Mouse (Mus musculus): ENCODE data around the gene Gm17364. TPM values are rescaled to one million over a fixed set of nuclear protein-coding genes. Genes with fewer than 3 reads are reported as not detected.
"Not testable (repeated sequence)": the region's sequence is repeated elsewhere in the genome, so short reads cannot be mapped to it uniquely, and the experiment has no call there.

Gm17364 gene
- polyA plus RNA-seq, 1 experiment = not detected

DNA sequence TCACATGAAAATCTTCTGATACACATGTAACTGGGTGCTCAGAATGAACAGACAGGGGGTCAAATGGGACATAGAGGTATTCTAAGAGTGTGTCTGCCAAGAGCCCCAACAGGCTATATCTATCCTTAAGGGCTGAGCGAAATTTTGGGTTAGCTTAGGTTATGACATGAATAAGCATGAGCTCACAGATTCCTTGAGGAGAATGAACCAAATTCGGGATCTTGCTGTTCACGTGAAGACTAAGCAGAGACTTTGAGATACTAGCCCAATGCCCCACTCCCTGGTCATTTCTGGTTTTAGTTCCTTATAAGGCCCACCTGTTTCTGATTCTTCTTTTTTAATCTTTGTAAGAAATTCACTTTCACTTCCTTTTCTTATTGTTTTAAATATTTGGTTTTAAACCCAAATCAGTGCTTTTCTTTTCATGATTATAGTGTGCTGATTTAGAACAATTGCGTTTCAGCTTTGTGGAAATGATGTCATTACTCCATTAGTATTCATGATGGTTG, 17.7 kb upstream of the Gm17364 start:
- Histone ChIP-seq H3K9me3 (no peaks in the 10 kb centered on the region), H3K4me1 (no peaks in the 10 kb centered on the region), H3K4me3 (replicated peaks) (no peak overlapping the region), H3K36me3 (replicated peaks; ENCODE audit: low read length) (no peaks in the 10 kb centered on the region), H3K27me3 (replicated peaks) (peaks cover 18% of the 10 kb centered on the region)
- TF ChIP-seq FLI1 (IDR thresholded peaks at IDR 0.05; ENCODE audit: low read length) (no peak), GATA1 (IDR thresholded peaks at IDR 0.05; ENCODE audit: borderline replicate concordance, low read length) (no peak)

DNA sequence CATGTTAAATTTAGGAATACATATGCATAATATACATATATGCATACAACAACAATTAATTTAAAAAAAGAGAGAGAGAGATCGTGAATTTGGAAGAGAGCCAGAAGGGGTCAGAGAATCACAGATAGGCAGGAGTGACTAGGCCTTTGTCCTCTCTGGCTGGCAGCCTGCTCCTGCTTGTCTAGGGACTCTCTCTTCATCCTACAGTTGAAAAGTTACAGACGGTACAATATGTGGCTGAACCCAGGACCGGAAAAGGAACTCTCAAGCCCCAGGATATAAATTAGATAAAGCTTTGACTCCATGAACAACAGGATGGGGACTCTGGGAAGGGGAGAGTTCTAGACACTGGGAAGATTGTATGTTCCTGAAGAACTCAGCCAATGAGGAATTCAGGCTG, 12.5 kb upstream of the Gm17364 start:
- no peak for TF ChIP-seq FLI1 (IDR thresholded peaks at IDR 0.05; ENCODE audit: low read length)
- TF ChIP-seq GATA1 (IDR thresholded peaks at IDR 0.05; ENCODE audit: borderline replicate concordance, low read length) = no peak
- Histone ChIP-seq H3K36me3 (replicated peaks; ENCODE audit: low read length) (no peaks in the 10 kb centered on the region), H3K27me3 (replicated peaks) (peaks cover 6% of the 10 kb centered on the region), H3K4me3 (replicated peaks) (no peak overlapping the region), H3K4me1 (peaks cover 3% of the 10 kb centered on the region; the same call in 1 of the 2 replicates), H3K9me3 (no peaks in the 10 kb centered on the region)

DNA sequence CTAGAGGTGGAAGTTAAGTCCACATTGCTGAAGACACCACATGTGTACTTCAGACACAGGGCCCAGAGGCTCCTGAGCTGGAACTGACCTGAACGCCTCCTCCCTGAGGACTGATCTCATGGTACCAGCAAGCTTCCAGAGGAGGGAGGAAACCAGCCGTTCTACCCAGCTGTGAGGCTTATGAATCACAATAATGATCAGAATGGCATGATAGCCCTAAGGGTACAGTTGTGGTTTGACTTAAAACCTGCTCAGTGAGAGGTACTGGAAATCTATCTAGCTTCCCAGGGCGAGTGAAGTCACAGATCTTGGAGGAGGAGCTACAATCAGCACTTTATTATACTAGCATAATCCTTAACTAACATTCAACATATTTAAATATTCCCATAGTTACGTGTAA, 11.7 kb upstream of the Gm17364 start:
- TF ChIP-seq FLI1 (IDR thresholded peaks at IDR 0.05; ENCODE audit: low read length) (no peak), GATA1 (IDR thresholded peaks at IDR 0.05; ENCODE audit: borderline replicate concordance, low read length) (no peak)
- no peak overlapping the region for H3K4me3 ChIP-seq (replicated peaks)
- H3K9me3 ChIP-seq = no peaks in the 10 kb centered on the region
- H3K4me1 ChIP-seq = peaks cover 3% of the 10 kb centered on the region; the same call in 1 of the 2 replicates
- H3K36me3 ChIP-seq (replicated peaks; ENCODE audit: low read length) = no peaks in the 10 kb centered on the region
- H3K27me3 ChIP-seq (replicated peaks) = peaks cover 8% of the 10 kb centered on the region

DNA sequence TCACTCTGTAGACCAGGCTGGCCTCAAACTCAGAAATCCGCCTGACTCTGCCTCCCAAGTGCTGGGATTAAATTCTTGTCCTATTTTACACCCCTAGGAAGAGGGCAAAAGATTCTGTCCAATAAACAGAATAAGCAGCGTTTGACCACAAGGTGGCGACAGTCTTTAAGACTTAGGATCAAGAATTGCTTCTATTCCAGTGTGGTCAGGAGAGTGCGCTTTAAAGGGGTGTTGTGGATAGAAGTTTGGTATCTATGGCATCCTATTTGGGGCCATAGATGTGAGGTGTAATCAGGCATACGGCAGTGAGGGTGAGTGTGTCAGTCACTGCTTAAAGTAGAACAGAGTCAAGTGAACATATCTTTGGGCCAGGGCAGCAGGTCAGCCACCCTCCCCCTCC, 9.5 kb upstream of the Gm17364 start:
- no peak overlapping the region for H3K4me3 ChIP-seq (replicated peaks)
- H3K36me3 ChIP-seq (replicated peaks; ENCODE audit: low read length) = no peaks in the 10 kb centered on the region
- H3K27me3 ChIP-seq (replicated peaks) = peaks cover 7% of the 10 kb centered on the region
- TF ChIP-seq GATA1 (IDR thresholded peaks at IDR 0.05; ENCODE audit: borderline replicate concordance, low read length) (no peak), FLI1 (IDR thresholded peaks at IDR 0.05; ENCODE audit: low read length) (no peak)
- H3K4me1 ChIP-seq = peaks cover 3% of the 10 kb centered on the region; the same call in 1 of the 2 replicates
- H3K9me3 ChIP-seq = peaks cover under 1% of the 10 kb centered on the region; the same call in 1 of the 2 replicates

DNA sequence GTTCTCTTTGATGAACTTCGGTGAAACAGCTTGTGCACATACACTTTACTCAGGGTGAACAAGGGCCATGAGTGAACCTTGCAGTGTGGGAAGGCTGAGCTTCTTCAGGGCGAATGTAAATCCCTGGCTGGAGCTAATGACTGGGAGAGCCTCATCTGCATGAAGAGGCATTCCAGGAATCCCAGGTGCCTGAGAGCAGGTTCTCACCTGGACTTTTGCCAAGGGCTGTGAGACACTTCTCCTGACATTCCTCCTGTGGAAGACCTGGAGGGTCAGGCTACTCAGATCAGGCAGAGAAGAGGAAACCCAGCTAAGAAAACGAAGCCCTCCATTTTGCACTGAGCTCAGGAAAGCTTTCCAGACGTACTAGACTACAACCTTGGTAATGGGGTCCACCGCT, 6.9 kb upstream of the Gm17364 start:
- H3K4me3 ChIP-seq (replicated peaks) = no peak overlapping the region

DNA sequence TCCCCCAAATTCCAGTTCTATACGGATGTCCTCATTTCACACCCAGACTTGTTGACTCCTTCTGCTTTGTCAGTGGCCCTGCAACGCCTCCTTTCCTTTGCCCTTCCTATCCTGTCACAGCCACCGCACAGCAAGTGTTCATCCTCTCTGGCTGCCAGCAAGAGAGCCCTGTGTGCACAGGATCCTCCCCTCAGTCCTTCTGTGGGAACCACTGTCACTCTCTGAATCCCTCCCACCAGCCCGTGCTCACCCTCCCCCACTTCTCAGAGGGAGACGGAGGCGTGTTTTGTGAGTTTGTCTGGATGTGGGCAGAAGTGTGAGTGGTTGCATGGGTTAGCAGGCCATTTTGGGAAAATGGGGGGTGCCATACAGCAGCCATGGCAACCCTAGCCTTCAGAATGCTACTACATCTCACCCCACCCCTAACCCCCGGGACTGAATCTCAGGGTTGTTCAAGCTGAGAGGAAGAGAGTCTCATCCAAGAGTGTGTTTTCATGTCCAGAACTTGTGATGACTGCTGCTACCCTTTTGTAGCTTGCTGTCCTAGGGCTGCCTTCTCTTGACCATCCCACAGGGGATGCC, 5.9 kb downstream of the Gm17364 start:
- peaks cover 3% of the 10 kb centered on the region for H3K36me3 ChIP-seq (replicated peaks; ENCODE audit: low read length)
- peaks cover 8% of the 10 kb centered on the region for H3K4me1 ChIP-seq
- TF ChIP-seq GATA1 (IDR thresholded peaks at IDR 0.05; ENCODE audit: borderline replicate concordance, low read length) (no peak), FLI1 (IDR thresholded peaks at IDR 0.05; ENCODE audit: low read length) (no peak)
- H3K4me3 ChIP-seq (replicated peaks) = no peak overlapping the region
- H3K9me3 ChIP-seq = peaks cover 16% of the 10 kb centered on the region
- H3K27me3 ChIP-seq (replicated peaks) = no peaks in the 10 kb centered on the region

More for the DNA sequence above, 6.9 kb upstream of the Gm17364 start:
- Histone ChIP-seq H3K4me1 (peaks cover 3% of the 10 kb centered on the region; the same call in 1 of the 2 replicates), H3K36me3 (replicated peaks; ENCODE audit: low read length) (no peaks in the 10 kb centered on the region), H3K9me3 (peaks cover 6% of the 10 kb centered on the region; the same call in 1 of the 2 replicates), H3K27me3 (replicated peaks) (peaks cover 6% of the 10 kb centered on the region)
- TF ChIP-seq GATA1 (IDR thresholded peaks at IDR 0.05; ENCODE audit: borderline replicate concordance, low read length) (no peak), FLI1 (IDR thresholded peaks at IDR 0.05; ENCODE audit: low read length) (no peak)

DNA sequence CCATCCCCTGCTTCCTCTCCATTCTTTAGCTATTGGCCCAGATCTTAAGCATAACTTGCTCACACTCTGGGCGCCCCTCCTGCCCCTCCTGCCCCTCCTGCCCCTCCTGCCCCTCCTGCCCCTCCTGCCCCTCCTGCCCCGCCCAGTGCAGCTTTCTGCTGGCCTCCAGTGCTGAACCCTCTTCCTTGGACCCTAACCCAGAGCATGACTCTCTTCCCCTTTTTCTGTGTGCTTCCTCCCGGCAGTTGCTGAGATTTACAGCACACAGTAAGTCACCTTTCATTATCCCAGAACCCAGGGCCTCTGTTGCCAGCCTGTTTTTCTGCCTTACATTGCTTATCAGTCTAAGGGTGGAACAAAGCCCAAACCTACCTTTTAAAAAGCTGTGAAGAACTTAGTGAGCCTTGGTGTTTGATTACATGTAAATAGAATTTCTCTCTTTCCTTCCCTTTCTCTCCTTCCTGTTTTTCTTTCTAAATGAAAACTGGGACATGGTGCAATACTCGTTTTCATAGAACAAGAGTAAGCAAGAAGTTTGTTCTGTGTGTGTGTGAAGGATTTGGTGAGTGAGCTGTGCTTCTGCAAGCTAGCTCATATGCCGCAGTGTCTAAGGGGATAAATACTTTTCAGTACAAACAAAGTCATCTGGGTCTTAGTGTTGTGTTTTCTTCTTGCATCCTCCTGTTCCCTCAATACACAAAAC, 10.3 kb downstream of the Gm17364 start:
- TF ChIP-seq GATA1 (IDR thresholded peaks at IDR 0.05; ENCODE audit: borderline replicate concordance, low read length) (no peak), FLI1 (IDR thresholded peaks at IDR 0.05; ENCODE audit: low read length) (no peak)
- H3K9me3 ChIP-seq = peaks cover 16% of the 10 kb centered on the region
- H3K4me1 ChIP-seq = peaks cover 10% of the 10 kb centered on the region
- H3K36me3 ChIP-seq (replicated peaks; ENCODE audit: low read length) = no peaks in the 10 kb centered on the region
- H3K4me3 ChIP-seq (replicated peaks) = no peak overlapping the region
- no peaks in the 10 kb centered on the region for H3K27me3 ChIP-seq (replicated peaks)

DNA sequence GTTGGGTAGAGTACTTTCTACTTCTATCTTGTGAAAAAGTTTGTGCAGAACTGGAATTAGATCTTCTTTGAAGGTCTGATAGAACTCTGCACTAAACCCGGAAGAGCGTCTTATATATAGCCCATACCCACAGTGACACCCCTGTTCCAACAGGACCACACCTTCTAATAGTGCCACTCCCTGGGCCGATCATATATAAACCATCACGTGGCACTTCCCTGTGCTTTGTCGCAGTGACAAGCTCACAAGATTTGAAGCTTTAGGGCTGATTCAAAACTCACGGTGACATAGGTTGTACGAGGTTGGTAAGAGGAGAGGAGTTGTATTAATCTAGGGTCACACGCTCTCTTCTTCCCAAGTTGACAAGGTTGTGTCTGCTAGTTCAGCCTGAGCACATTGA, 12.2 kb downstream of the Gm17364 start:
- H3K9me3 ChIP-seq = peaks cover 16% of the 10 kb centered on the region
- H3K27me3 ChIP-seq (replicated peaks); H3K36me3 ChIP-seq (replicated peaks; ENCODE audit: low read length); H3K4me1 ChIP-seq; H3K4me3 ChIP-seq (replicated peaks): not testable (repeated sequence)

DNA sequence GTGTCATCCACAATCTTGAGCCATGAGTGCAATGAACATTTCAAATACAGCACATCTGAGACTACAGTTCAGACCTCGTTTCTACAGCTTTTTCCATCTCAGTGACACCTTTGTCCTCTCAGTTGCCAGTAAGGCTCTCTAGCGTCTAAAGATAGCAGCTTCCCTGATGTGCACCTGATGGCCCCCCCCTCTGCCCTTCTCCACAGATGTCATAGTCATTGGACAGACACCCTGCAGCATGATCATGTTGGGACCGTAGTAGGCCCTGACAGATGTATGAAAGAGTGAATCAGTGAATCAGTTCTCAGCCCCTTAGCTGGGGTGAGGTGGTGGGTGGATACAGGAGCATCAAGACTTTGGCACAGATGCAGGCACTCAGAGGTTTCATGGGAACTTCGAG, 15.9 kb downstream of the Gm17364 start:
- H3K27me3 ChIP-seq (replicated peaks) = no peaks in the 10 kb centered on the region
- H3K36me3 ChIP-seq (replicated peaks; ENCODE audit: low read length) = no peaks in the 10 kb centered on the region
- TF ChIP-seq FLI1 (IDR thresholded peaks at IDR 0.05; ENCODE audit: low read length) (no peak), GATA1 (IDR thresholded peaks at IDR 0.05; ENCODE audit: borderline replicate concordance, low read length) (no peak)
- no peak overlapping the region for H3K4me3 ChIP-seq (replicated peaks)
- peaks cover 4% of the 10 kb centered on the region; the same call in 1 of the 2 replicates for H3K4me1 ChIP-seq
- H3K9me3 ChIP-seq = no peaks in the 10 kb centered on the region

DNA sequence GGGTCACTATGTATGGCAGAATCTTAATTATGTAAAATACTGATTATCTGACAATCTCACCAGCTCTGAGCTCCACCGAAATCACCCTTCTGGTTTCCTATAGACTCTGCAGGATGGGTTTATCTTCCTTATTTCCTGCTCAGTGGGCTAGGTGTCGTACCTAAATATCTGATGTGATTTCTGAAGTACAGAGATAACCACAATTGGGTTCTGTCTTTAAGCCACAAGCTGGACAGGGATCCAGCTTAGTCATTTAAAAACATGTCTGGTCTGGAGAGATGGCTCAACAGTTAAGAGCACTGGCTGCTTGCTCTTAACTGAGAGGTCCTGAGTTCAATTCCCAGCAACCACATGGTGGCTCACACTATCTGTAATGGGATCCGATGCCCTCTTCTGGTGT, 16.8 kb downstream of the Gm17364 start:
- no peak overlapping the region for H3K4me3 ChIP-seq (replicated peaks)
- TF ChIP-seq GATA1 (IDR thresholded peaks at IDR 0.05; ENCODE audit: borderline replicate concordance, low read length) (no peak), FLI1 (IDR thresholded peaks at IDR 0.05; ENCODE audit: low read length) (no peak)

More for the DNA sequence above, 16.8 kb downstream of the Gm17364 start:
- no peaks in the 10 kb centered on the region for H3K36me3 ChIP-seq (replicated peaks; ENCODE audit: low read length)
- H3K9me3 ChIP-seq = no peaks in the 10 kb centered on the region
- H3K27me3 ChIP-seq (replicated peaks) = no peaks in the 10 kb centered on the region
- peaks cover under 1% of the 10 kb centered on the region; the same call in 1 of the 2 replicates for H3K4me1 ChIP-seq

Data from megakaryocyte, embryonic 14.5 days (primary cell).